Mouse (Mus musculus): ENCODE measurements at regions not wholly inside any gene's neighbourhood (a gene's known extent, or its start where the extent isn't known, plus 50 kb on each side); places are given as distances from the start of the nearest gene placed in this dataset.

- no peak for DNase-seq
These were observed 132.3 kb upstream of the Sdk2 start for GRCm38 (mm10) chr11:114199081-114199586.

GRCm38 (mm10) chr11:114198317-114199032 is 131.6 kb upstream of the Sdk2 start:
- DNase-seq, result peak; percentile 99

DNA sequence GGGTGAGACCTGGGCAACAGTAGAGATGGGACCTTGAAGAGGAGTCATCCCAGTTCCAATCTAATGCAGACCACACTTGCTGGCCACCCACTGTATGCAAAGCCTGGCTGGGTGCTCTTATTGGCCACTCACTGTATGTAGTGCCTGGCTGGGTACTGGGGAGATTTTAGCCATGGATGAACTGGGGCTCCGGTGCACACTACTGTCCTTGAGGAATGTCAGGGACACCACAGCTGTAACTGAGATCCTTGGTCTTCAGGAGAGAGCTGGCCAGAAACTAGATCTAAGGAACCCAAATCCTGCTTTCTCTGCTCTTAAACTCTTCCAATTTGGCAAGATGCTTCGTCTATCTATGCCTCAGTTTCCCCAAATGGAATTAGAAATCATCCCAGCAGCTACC is 128.4 kb upstream of the Sdk2 start:
- no peak for DNase-seq

DNA sequence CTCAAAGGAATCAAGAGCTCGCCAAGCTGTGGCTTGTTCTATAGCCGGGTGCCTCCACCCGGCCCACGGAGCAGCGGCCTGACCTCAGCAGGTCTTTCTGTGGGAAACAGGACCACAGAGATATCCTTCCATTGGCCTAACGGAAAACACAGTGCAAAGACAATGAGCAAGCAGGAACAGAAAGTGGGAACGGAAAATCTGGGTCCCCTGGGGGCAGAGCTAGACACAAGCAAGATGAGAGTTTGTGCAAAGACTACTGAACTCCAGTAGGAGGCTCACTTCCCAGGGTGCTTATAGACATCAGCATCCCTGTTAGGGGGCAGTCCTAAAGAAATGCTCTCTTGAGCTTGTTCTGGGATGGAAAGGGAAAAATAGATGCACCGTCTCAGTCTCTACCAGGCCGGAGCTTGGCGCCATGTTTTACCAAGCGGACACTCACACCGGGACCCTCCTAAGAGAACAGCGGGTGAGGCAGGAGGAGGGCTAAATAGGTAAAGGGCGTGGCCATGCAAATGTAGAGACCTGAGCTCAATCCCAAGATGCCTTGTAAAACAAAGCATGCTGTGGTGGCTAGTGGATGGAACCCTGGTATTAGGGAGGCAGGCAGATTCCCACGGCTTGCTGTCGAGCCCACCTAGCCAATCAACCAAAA is 127.3 kb upstream of the Sdk2 start:
- DNase-seq, result no peak

GRCm38 (mm10) chr11:114193018-114193417 is 126.2 kb upstream of the Sdk2 start:
- no peak for DNase-seq

DNA sequence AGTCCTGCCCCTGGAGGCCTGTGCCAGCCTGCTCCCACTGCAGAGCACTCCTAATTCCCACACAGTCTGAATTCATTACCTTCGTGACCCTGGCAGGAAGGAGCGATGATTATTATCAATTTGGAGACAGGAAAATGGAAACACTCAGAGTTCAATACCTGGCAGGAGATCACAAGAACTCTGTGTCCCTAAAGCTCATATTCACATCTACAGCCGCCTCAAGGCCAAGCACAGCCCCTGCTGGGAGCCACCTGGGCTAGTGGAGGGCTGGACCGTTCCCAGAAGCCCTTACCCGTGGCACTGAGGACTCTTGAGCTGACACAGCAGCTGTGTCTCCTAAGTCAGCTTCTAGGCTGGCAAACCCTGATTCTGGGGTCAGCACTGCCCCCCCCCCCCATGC is 124.8 kb upstream of the Sdk2 start:
- DNase-seq, result no peak

- DNase-seq, result peak; percentile 97
These were observed 118.4 kb upstream of the Sdk2 start for GRCm38 (mm10) chr11:114184970-114185882.

GRCm38 (mm10) chr11:114184431-114184830 is 117.6 kb upstream of the Sdk2 start:
- DNase-seq, result no peak

DNA sequence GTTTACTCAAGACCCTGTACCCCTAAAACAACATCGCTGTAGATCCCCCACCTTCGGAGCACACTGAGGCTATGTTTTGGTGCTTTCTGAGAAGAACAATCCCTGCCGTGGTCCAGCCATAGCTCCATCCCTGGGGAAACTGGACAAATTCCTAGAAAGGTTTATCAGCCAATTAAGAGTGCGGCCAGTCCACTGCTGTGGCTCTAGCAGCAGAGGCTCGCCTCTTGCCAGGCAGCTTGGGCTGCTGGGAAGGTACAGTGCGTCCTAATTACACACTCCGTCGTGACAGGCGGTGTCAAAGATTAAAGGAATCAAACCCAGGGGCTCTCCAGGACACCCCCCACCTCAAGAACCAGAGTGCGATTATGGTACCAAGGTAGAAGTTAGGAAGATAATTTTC is 116.4 kb upstream of the Sdk2 start:
- peak; percentile 93 for DNase-seq

DNA sequence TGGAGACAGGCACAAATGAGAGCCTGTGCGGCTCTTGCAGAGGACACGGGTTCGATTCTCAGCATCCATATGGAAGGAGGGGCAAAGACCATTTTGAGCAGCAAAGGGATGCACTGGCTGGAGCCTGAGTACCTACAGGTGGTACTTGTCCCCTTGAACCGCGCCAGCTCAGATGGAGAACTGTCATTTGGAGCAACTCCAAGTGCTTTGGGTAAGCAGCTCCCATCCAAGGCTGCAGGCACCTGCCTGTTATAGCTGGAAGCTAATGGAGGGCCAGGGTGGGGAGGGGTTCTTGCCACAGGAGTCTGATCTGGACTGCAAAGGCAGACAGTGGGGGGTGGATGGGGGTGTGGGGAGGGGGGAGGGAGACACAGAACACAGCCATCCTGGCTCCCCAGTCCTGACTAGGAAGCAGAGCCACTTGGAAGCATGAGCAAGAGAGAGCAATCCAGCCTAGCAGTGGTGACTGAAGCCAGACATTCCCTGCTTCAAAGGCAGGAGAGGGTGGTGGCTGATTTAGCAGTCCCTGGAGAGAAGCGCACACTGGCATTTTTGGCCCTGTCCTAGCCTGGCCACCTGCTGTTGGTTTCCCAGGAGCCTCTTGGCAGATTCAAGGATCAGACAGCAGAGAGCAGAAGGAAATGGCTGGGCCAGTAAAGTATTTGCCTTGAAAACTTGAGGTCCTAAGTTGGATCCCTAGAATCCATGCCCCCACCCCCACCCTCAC is 112.1 kb upstream of the Sdk2 start:
- DNase-seq, result no peak

DNA sequence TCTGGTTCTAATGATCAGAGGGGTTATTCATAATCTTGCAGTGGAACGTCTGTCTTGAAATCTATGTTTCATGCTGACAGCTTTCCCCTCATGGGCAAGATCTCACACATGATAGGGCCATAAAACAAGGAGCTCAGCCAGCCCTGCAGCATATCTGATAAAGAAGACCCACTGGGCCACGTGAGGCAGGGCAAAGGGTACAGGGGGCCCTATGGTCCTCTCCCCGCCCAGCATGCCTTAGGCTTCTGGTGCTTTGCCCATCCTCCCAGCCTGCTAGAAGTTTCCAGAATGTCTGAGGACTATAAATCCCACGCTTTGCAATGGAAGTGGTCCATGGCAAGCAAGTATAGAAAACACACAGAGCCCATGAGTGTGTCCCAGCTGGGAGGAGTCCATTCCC is 110.9 kb upstream of the Sdk2 start:
- DNase-seq, result no peak

GRCm38 (mm10) chr11:114177281-114177680 is 110.4 kb upstream of the Sdk2 start:
- no peak for DNase-seq

GRCm38 (mm10) chr11:114176671-114177212 is 109.9 kb upstream of the Sdk2 start:
- DNase-seq, result no peak

GRCm38 (mm10) chr11:114175437-114176131 is 108.7 kb upstream of the Sdk2 start:
- no peak for DNase-seq

DNA sequence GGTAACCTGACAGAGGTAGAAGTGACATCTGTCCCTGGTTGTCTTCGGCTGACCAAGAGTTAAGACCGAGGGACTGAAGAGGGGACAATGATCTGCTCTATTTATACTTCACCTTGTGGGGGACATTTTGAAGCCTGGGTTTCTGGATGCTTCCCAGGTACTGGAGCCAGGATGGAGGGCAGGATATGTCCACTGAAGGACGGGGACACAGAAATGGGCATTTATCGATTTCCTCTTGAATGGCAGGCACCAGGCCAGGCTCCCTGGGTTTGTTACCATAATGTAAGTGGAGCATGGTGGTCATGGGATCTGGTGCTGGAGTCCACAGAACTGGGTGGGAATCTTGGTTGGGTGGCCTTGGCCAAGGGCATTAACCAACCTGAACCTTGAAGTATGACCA is 108.0 kb upstream of the Sdk2 start:
- no peak for DNase-seq

DNA sequence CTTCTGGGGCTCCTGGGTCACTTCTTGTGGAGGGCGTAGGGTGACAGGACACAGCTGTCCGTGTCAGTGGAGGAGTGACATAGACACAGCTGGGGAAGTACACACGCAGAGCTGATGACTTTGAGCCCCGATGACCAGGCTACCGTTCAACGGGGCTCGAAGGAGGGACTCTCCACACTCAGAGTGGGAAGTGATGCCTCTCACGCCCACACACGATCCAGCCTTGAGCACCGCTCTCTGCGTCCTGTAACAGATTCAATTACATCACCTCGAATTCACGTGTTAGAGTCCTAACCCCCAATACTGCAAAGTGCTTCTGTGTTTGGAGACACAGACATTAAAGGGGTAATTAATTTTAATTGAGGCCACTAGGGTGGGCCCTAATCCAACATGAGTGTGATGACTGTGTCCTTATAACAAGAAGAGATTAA is 101.4 kb upstream of the Sdk2 start:
- DNase-seq, result no peak

DNA sequence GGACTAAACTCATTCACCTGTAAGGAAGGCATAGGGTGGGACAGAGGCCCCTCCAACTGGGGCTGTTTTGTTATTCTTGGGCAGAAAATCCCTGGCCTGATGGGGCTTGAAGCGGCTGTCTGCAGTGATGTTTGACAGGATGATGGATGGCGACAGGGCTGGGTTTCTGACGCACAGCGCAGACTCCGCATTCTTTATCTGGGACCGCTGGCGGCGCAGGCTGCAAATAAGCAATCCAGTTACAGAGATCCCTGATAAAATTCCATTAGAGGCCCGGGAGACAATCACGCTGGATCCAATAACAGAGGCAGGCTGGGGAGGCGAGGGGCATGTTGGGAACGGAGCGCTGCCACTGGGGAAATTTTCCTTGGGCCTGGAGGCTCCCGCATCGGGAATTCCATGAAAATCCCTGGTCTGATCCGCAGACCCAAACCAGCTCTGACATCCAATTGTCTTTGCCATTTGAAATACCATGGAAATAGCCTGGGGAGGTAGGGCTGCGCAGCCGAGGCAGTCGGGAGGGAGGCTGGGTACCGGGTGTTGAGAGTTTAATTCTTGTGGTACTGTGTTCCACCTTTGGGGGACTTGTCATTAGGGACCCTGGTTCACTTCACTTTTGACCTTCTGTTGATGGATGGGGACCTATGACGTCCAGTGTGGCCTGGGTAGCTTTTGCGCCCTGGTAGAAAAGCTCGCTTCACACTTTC is 99.0 kb upstream of the Sdk2 start:
- DNase-seq, result no peak

DNA sequence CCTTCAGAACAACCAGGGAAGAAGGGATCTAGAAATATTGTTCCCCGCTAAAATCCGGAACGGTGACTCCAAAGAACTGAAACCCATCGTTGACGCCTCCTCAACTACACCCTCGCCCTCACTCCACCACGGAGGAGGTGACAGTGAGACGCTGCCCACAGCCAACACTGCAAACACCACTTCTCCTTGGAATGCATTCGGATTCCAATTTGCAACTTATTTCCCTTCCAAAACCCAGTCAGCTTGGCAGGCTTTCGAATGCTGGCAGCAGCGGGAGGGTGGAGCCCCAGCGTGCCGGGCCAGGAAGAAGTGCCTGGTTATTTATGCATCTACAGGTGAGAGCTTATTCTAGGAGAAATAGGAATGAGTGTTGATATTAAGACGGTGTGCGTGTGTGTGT is 85.9 kb upstream of the Sdk2 start:
- no peak for DNase-seq

GRCm38 (mm10) chr11:114146334-114146733 is 79.5 kb upstream of the Sdk2 start:
- DNase-seq, result no peak

DNA sequence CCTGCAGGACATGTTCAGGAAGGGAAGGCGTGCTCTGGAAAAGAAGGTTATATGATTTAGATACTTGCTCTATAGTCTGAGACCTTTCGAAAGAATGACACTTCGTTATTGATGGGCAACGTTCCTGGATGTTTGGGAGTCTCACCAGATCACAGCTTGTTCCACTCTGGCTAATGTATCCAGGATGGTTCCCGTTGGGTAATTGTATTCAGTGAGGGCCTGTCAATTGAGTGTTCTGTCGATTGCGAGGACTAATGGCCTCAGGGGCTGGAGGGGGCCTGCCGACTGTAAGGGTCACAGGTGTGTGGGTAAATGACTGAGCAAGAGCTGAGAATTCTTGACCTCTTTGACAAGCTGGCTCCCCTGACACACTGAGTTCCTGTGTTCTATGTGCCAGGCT is 62.4 kb upstream of the Sdk2 start:
- no peak for DNase-seq

DNA sequence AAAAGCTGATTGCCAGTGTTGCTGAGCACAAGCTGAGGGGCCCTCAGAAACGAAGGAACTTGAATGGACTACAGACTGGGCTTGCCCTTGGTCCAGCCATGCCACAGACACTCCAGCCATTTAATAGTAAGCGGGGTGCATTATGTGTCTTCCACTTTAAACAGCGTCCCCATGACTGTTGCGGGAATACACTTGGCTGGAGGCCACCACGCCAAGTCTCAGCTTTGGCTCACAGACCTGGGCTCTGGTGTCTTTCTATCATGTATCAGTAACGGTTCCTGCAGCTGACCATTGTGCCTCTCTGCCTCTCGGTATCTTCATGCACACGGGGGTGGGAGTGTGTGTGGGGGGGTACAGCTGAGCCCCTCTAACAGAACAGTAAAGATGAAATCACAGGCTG is 62.0 kb upstream of the Sdk2 start:
- no peak for DNase-seq
